Mouse (Mus musculus) right cerebral cortex, postnatal 36 days (tissue): ENCODE measurements around the gene Rpp14.

Source experiments
- DNase-seq, 2 experiments: peaks; one replicate each; pipeline ENCODE4 v3.0.0; 2022; ENCODE audit warnings: low spot score in 2 of 2, mixed read lengths in 1 of 2

Gene Rpp14

GRCm38 (mm10) chr14:8059938-8060337 is 20.2 kb upstream of the Rpp14 start:
- DNase-seq, result no peak

GRCm38 (mm10) chr14:8062076-8062475 is 18.1 kb upstream of the Rpp14 start:
- DNase-seq, result no peak

DNA sequence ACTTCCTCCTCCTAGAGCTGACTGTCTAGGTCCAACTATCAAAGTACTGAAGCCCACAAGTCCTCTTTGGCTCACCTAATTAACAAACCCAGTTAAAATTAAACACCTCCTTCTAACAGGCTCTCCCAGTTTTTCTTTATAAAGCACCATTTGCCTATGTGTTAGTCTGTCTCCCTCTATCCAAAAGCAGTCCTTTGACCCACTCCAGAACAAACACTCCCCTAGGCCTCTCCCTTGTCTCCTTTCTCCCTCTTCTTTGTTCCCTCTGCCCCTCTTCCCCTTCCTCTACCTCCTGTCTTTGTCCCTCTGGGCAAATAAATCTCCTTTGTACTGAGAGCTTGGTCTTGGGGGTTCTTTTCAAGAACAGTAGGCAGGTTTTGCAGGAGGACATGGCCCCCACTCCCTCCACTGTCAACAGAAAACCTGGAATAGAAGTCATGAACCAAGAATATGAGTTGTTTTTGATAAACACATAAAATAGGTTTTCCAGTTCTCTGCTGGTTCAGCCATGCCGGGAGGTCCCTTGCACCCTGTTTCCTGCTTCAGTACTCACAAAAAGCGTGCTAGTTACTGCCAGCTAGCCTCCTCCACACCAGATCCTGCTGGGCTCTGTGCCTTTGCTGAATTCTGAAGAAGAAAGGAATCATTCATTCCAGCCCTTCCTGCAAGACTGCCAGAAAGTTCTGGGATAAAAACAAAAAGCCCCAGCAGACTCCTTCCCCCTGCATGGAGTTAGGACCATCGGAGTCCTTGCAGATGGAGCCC is 17.4 kb upstream of the Rpp14 start:
- DNase-seq, result peak; percentile 43 to 63

GRCm38 (mm10) chr14:8063835-8064785 is 16.1 kb upstream of the Rpp14 start:
- DNase-seq, result no peak

GRCm38 (mm10) chr14:8080718-8081117 is 551 bp downstream of the Rpp14 start:
- DNase-seq, result no peak

- no peak for DNase-seq
Observed at GRCm38 (mm10) chr14:8082949-8083348, 2.8 kb downstream of the Rpp14 start.

- no peak for DNase-seq
Observed at GRCm38 (mm10) chr14:8089016-8089415, 8.8 kb downstream of the Rpp14 start.

DNA sequence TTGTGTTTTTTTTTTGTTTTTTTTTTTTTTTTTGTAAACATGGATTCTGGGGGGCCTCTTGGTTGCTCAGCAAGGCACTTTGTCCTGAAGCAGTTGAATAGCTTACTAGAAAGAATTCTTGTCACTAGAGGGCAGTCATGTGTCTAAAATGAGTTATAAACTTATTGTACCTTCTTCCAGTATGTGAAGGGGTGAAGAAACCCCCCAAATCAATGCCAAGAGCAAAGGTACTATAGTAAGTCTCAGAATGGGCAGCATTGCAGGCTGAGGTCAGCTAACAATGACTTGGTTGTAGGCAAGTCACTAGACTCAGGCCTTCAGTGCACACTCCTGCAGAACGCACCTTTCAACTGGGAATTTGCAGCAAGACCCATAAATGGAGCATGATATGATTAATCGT is 12.4 kb downstream of the Rpp14 start:
- no peak for DNase-seq

DNA sequence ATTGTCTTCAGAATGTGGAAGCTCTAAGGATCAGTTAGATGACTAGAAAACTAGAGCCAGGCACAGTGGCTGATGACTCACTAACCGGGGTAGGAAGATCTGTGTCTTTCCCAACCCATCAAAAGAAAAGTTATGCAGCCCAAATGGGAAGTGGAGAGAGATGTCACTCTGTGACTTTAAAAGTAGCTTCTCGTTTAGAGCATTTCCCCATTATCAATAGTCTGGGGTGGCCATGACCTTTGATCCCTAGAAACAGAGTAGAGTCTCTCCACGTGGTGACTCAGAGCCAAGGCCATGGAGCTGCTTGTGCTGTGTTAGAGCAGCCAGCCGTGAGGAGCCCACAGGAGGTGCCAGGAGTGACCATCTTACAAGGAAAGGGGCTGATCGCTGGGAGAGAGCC is 13.3 kb downstream of the Rpp14 start:
- no peak for DNase-seq

GRCm38 (mm10) chr14:8094931-8095561 is 14.9 kb downstream of the Rpp14 start:
- no peak for DNase-seq

DNA sequence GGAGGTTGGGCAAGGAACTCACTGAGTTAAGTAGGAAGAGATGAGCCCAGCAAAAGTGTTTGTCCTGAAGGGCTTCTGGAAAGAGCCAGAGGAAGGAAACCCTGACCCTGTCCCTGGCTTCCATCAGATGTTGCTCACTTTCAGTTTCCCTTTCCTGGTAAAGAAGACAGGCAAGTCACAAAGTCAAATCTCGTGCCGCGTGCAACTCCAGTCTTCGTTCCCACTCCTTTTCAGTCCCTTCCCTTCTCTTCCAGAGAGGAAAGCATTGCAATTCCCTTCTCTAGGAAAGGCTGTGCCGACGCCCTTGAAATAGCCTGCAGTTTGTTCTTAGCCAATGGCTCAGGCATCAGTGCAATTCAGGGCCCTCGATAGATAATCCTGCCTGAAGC is 15.4 kb downstream of the Rpp14 start:
- no peak for DNase-seq

- peak; percentile 93 to 94 for DNase-seq
Observed at GRCm38 (mm10) chr14:8097978-8098686, 18.0 kb downstream of the Rpp14 start, which contains the start of gene Pxk. TSS of gene Pxk (plus strand) at chr14:8098211.

GRCm38 (mm10) chr14:8098687-8098995 is 18.5 kb downstream of the Rpp14 start:
- DNase-seq, result no peak

DNA sequence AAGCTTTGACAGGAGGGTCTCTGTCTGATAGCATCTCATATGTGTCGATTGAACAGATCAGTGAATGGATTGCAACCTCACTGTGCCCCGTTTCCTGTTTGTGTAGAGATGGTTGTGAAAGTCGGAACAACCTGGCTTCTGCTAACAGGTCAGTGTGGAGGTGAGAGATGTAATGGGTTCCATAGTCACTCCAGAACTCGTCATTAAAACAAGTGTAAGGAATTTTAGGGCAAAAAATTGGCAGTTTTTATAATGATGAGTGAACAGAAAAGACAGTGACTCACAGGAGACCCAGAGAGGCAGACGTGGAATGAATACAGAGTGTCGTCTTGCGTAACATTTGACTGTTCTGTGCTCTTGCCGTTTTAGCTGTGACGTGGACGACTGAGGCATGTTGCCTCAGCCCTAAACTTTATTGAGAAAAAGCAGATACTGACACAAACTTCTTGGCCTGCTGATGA is 19.4 kb downstream of the Rpp14 start:
- DNase-seq, result peak; percentile 22 to 24

DNA sequence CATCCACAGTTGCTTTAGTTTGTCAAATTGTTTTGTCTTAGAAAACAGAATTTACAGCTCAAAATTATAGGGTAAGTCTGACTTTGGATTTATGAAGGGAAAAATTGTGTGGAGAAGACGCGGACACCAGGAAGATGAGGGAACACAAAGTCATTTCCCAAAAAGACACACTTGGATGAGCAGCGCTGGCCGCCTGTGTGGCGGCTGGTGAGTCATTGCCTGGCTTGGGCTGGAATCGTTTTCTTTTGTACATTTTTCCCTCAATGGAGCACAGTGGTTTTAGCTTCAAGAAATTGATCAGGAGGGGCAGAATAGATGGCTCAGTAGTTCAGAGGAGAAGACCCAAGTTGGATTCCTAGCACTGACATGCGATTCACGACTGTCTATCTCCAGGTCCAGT is 21.7 kb downstream of the Rpp14 start:
- no peak for DNase-seq

DNA sequence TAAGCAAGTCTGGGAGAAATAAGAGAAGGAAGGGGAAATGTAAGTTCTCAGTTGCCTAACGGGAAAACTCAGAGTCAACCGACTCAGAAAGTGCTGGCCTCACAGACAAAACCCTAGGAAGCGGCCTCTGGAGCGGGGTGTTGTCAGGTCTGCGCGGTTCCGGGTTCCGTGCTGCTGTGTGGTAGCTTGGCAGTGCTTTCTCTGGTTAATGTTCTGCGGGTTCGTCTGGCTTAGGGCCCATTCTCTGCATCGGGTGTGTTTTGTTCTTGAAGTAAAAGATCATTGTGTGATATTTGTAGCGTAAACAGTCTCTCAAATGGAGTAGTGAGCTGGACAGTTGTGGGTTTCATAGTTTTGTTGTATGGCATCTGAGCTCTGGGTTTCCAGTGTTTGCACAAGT is 22.5 kb downstream of the Rpp14 start:
- DNase-seq, result no peak

- DNase-seq, result no peak
Observed at GRCm38 (mm10) chr14:8108047-8108446, 27.9 kb downstream of the Rpp14 start.

DNA sequence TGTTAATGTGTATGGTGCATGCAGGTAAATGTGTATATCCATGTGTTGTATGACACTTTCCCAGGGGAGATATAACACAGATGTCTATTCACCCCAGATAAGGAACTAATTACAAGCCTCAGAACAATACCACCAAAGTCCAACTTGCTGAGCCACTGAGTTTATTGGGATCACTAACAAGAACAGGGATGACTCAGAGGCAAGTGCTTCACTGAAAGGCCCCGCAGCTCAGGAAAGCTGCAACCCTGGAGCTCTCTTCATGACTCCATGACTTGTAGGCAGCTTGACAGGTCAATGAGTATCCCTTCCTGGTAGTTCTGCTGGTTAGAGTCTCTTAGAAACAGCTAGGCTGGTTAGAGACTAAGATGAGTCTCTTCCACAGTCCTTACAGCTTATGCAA is 28.8 kb downstream of the Rpp14 start:
- DNase-seq, result no peak

GRCm38 (mm10) chr14:8111545-8111944 is 31.4 kb downstream of the Rpp14 start:
- DNase-seq, result no peak

GRCm38 (mm10) chr14:8112036-8112435 is 31.9 kb downstream of the Rpp14 start:
- no peak for DNase-seq

DNA sequence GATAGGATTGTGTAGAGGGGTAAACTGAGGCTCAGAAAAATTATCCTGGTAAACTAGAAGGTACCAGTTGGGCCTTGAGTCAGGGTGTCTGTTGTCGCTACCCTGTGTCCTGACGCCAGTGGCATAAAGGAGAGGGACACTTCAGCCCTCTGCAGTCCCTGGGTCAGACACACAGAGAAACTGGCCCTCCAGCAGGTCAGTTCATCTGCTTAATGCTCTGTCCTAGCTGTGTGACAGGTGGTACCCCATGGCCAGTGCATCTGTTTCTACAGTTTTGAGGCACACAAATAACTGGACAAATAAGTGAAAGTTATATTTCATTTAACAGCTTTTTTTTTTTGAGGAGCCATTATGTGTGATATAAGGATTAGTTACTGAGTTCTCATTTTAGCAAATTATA is 33.4 kb downstream of the Rpp14 start:
- no peak for DNase-seq

DNA sequence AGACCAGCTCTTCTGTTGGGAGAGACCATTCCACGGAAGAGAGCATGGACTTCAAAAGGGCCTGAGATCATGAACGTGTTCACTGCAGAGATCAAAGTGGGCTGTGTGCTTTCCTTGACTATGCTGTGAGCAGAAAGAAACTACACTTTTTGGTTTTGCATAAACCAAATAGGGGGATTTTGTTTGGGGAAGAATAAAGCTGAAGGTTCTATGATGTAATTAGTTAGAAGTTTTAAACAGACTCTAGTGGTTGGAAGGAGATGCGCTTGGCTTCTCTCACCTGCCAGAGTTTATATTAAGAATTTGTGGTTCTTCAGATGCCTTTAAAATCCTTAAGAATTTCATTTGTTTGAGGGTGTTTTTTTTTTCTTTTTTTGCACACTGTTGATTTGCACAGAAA is 34.1 kb downstream of the Rpp14 start:
- no peak for DNase-seq
